Mouse (Mus musculus): ENCODE results near the gene Fam216a. TPM values are rescaled to one million over a fixed set of nuclear protein-coding genes. Genes with fewer than 3 reads are reported as not detected.

The Fam216a gene
- total and polyA plus RNA-seq, 3 experiments = 68.9 to 100 TPM; not detected in 1

DNA sequence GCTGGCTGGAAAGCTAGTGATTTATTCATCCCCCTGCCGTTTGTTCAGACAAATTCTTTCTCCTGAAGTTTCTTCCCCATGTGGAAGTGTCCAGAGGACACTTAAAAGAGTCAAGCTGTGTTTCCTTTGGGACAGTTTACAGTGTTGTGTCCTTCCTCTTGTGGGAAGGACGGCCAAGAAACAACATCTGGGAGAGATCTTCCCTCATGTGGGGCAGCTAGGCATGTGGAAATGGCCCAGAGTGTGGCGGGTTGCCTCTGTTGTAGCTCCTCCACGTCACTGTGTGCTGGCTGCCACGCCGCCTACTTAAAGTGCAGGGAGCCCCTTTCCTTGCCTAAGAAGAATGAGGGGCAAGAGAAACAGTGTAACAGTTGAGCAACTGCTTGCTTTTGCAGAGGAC lies 40.7 kb upstream of the Fam216a start:
- Histone ChIP-seq H3K9ac (ENCODE audit: control insufficient read depth, low read depth, low read length, poor library complexity, severe bottlenecking) (no peak overlapping the region), H3K79me2 (ENCODE audit: control insufficient read depth, insufficient read depth, low read length, poor library complexity) (no peaks in the 10 kb centered on the region), H3K4me3 (ENCODE audit: control insufficient read depth in 1 of 2, insufficient read depth in 1 of 2, low read depth in 2 of 2, low read length in 2 of 2) (no peak overlapping the region), H3K27me3 (ENCODE audit: control insufficient read depth in 1 of 2, insufficient read depth in 2 of 2, low read length in 2 of 2) (no peaks in the 10 kb centered on the region), H3K36me3 (ENCODE audit: control insufficient read depth in 1 of 2, insufficient read depth in 2 of 2, low read length in 2 of 2) (peaks cover 0 to 4% of the 10 kb centered on the region in 2 experiments; a peak in 2 of 4 replicates), H3K27ac (ENCODE audit: control insufficient read depth, low read depth, low read length) (no peak overlapping the region), H3K4me1 (ENCODE audit: control insufficient read depth in 1 of 2, insufficient read depth in 2 of 2, low read length in 2 of 2) (peaks cover 0 to 4% of the 10 kb centered on the region in 2 experiments; a peak in 1 of 4 replicates), H3K9me3 (replicated peaks; ENCODE audit: insufficient read depth, low read length) (no peaks in the 10 kb centered on the region)
- TF ChIP-seq ZC3H11A (IDR thresholded peaks at IDR 0.05; ENCODE audit: low read depth, low read length) = no peak
- no peak for TF ChIP-seq GATA1 (IDR thresholded peaks at IDR 0.05; ENCODE audit: low read depth, low read length)
- TF ChIP-seq MAX (IDR thresholded peaks at IDR 0.05; ENCODE audit: low read length) = no peak
- no peak for TF ChIP-seq TCF12 (IDR thresholded peaks at IDR 0.05; ENCODE audit: low read depth, low read length)
- TF ChIP-seq GABPA (IDR thresholded peaks at IDR 0.05; ENCODE audit: low read depth, low read length) = no peak
- TF ChIP-seq TBP (IDR thresholded peaks at IDR 0.05; ENCODE audit: low read depth, low read length) = no peak
- no peak for TF ChIP-seq NRF1 (IDR thresholded peaks at IDR 0.05; ENCODE audit: insufficient read depth, low read depth, low read length, poor library complexity, severe bottlenecking)
- no peak for TF ChIP-seq CHD1 (IDR thresholded peaks at IDR 0.05; ENCODE audit: low read depth, low read length)
- TF ChIP-seq NELFE (IDR thresholded peaks at IDR 0.05; ENCODE audit: low read depth, low read length) = no peak
- no peak for TF ChIP-seq KAT2A (conservative IDR thresholded peaks at IDR 0.05; ENCODE audit: low read depth, low read length)
- TF ChIP-seq POLR2AphosphoS2 (IDR thresholded peaks at IDR 0.05; ENCODE audit: low read length) = no peak
- TF ChIP-seq ETS1 (IDR thresholded peaks at IDR 0.05; ENCODE audit: low read depth, low read length) = no peak
- no peak for TF ChIP-seq UBTF (IDR thresholded peaks at IDR 0.05; ENCODE audit: borderline replicate concordance, insufficient read depth, low read depth, low read length)
- no peak for DNase-seq (ENCODE audit: low read depth, low spot score)

- no peaks in the 10 kb centered on the region for H3K9me3 ChIP-seq (replicated peaks; ENCODE audit: insufficient read depth, low read length)
- no peak overlapping the region for H3K27ac ChIP-seq (ENCODE audit: control insufficient read depth, low read depth, low read length)
- H3K36me3 ChIP-seq (ENCODE audit: control insufficient read depth in 1 of 2, insufficient read depth in 2 of 2, low read length in 2 of 2) = peaks cover 0 to 4% of the 10 kb centered on the region in 2 experiments; a peak in 2 of 4 replicates
- H3K27me3 ChIP-seq (ENCODE audit: control insufficient read depth in 1 of 2, insufficient read depth in 2 of 2, low read length in 2 of 2) = no peaks in the 10 kb centered on the region
- no peak overlapping the region for H3K9ac ChIP-seq (ENCODE audit: control insufficient read depth, low read depth, low read length, poor library complexity, severe bottlenecking)
- H3K4me3 ChIP-seq (ENCODE audit: control insufficient read depth in 1 of 2, insufficient read depth in 1 of 2, low read depth in 2 of 2, low read length in 2 of 2) = no peak overlapping the region
- TF ChIP-seq GATA1 (IDR thresholded peaks at IDR 0.05; ENCODE audit: low read depth, low read length) (no peak), RAD21 (IDR thresholded peaks at IDR 0.05; ENCODE audit: low read depth, low read length) (no peak), SMC3 (IDR thresholded peaks at IDR 0.05; ENCODE audit: low read depth, low read length) (no peak), MAZ (IDR thresholded peaks at IDR 0.05; ENCODE audit: low read depth, low read length) (no peak), ETS1 (IDR thresholded peaks at IDR 0.05; ENCODE audit: low read depth, low read length) (no peak), NELFE (IDR thresholded peaks at IDR 0.05; ENCODE audit: low read depth, low read length) (no peak)
- peaks cover 0 to 4% of the 10 kb centered on the region in 2 experiments; a peak in 1 of 4 replicates for H3K4me1 ChIP-seq (ENCODE audit: control insufficient read depth in 1 of 2, insufficient read depth in 2 of 2, low read length in 2 of 2)
- DNase-seq (ENCODE audit: low read depth, low spot score) = no peak
- H3K79me2 ChIP-seq (ENCODE audit: control insufficient read depth, insufficient read depth, low read length, poor library complexity) = no peaks in the 10 kb centered on the region
These were observed 39.7 kb upstream of the Fam216a start for GRCm38 (mm10) chr5:122411892-122412291.
